Mouse (Mus musculus) mature B cell (primary cell): ENCODE data around the gene Ptar1.

Experiments
- in situ Hi-C: fragments of 300-500 bp; cut with MboI; formaldehyde crosslinking; loops from 2 replicates; pipeline ENCODE4 v1.14.3; 2019

The Ptar1 gene

GRCm38 (mm10) chr19:23758554-23759321, 71.5 kb downstream of the Ptar1 start, which contains the start of gene Apba1:
Apba1 (plus strand) TSS chr19:23758887.
- in situ Hi-C loops = no loop called here

GRCm38 (mm10) chr19:23759322-23759945, 72.2 kb downstream of the Ptar1 start:
- in situ Hi-C loops = no loop called here

- in situ Hi-C loops = no loop called here
Measured at GRCm38 (mm10) chr19:23763371-23763770, 76.1 kb downstream of the Ptar1 start.

- in situ Hi-C loops = no loop called here
Measured at GRCm38 (mm10) chr19:23764051-23764450, 76.8 kb downstream of the Ptar1 start.

GRCm38 (mm10) chr19:23768864-23769263, 81.6 kb downstream of the Ptar1 start:
- in situ Hi-C loops = no loop called here

- in situ Hi-C loops = no loop called here
Measured at GRCm38 (mm10) chr19:23770494-23771423, 83.5 kb downstream of the Ptar1 start.

- in situ Hi-C loops = no loop called here
Measured at GRCm38 (mm10) chr19:23771971-23772370, 84.7 kb downstream of the Ptar1 start.

GRCm38 (mm10) chr19:23775356-23775755, 88.1 kb downstream of the Ptar1 start:
- in situ Hi-C loops = no loop called here

GRCm38 (mm10) chr19:23779130-23779529, 91.9 kb downstream of the Ptar1 start:
- in situ Hi-C loops = no loop called here

GRCm38 (mm10) chr19:23780105-23780504, 92.9 kb downstream of the Ptar1 start:
- in situ Hi-C loops = no loop called here
